Mouse (Mus musculus): ENCODE measurements around the gene Tfap4. TPM values are rescaled to one million over a fixed set of nuclear protein-coding genes. Genes with fewer than 3 reads are reported as not detected.

The Tfap4 gene
- polyA plus RNA-seq, 2 experiments: 4.6 to 6.9 TPM

GRCm38 (mm10) chr16:4605514-4606131 is 46.0 kb upstream of the Tfap4 start:
- ATAC-seq (ENCODE audit: insufficient read depth): no peak
- WGBS (ENCODE audit: insufficient replicate concordance): 54% methylated on average over 13 of the region's 13 CpGs
- H3K4me2 ChIP-seq (ENCODE audit: low read depth): no peak overlapping the region
- H3K9me3 ChIP-seq (ENCODE audit: control insufficient read depth, low read length): no peaks in the 10 kb centered on the region
- H3K4me1 ChIP-seq (replicated peaks; ENCODE audit: control insufficient read depth in 2 of 2, insufficient read depth in 2 of 2, low read length in 1 of 2): peaks cover 0 to 27% of the 10 kb centered on the region in 2 experiments; a peak in 2 of 4 replicates
- TF ChIP-seq CTCF (IDR thresholded peaks at IDR 0.05; ENCODE audit: low read depth) (no peak), EP300 (IDR thresholded peaks at IDR 0.05; ENCODE audit: low read depth) (no peak)
- no peak overlapping the region for H3K9ac ChIP-seq (replicated peaks)
- no peak overlapping the region for H3K4me3 ChIP-seq (ENCODE audit: insufficient read depth in 1 of 2, low read depth in 2 of 2, low read length in 2 of 2)
- H3K27ac ChIP-seq: no peak overlapping the region
- H3K36me3 ChIP-seq (replicated peaks; ENCODE audit: control insufficient read depth, insufficient read depth, low read depth): no peaks in the 10 kb centered on the region
- H3K27me3 ChIP-seq (ENCODE audit: control insufficient read depth, insufficient read depth, low read length): no peaks in the 10 kb centered on the region
- DNase-seq (ENCODE audit: low read depth in 3 of 3, low spot score in 3 of 3): no peak

GRCm38 (mm10) chr16:4604293-4604837 is 44.7 kb upstream of the Tfap4 start:
- peaks cover 0 to 27% of the 10 kb centered on the region in 2 experiments; a peak in 2 of 4 replicates for H3K4me1 ChIP-seq (replicated peaks; ENCODE audit: control insufficient read depth in 2 of 2, insufficient read depth in 2 of 2, low read length in 1 of 2)
- no peak overlapping the region for H3K27ac ChIP-seq
- H3K4me2 ChIP-seq (ENCODE audit: low read depth): no peak overlapping the region
- no peak overlapping the region for H3K4me3 ChIP-seq (ENCODE audit: insufficient read depth in 1 of 2, low read depth in 2 of 2, low read length in 2 of 2)
- H3K27me3 ChIP-seq (ENCODE audit: control insufficient read depth, insufficient read depth, low read length): no peaks in the 10 kb centered on the region
- H3K36me3 ChIP-seq (replicated peaks; ENCODE audit: control insufficient read depth, insufficient read depth, low read depth): no peaks in the 10 kb centered on the region
- ATAC-seq (ENCODE audit: insufficient read depth) (no peak), DNase-seq (ENCODE audit: low read depth in 3 of 3, low spot score in 3 of 3) (no peak)
- no peak for TF ChIP-seq EP300 (IDR thresholded peaks at IDR 0.05; ENCODE audit: low read depth)
- no peak for TF ChIP-seq CTCF (IDR thresholded peaks at IDR 0.05; ENCODE audit: low read depth)
- H3K9ac ChIP-seq (replicated peaks): no peak overlapping the region
- no peaks in the 10 kb centered on the region for H3K9me3 ChIP-seq (ENCODE audit: control insufficient read depth, low read length)
- 64% methylated on average over 11 of the region's 11 CpGs for WGBS (ENCODE audit: insufficient replicate concordance)

GRCm38 (mm10) chr16:4603453-4603837 is 43.8 kb upstream of the Tfap4 start:
- Histone ChIP-seq H3K4me3 (ENCODE audit: insufficient read depth in 1 of 2, low read depth in 2 of 2, low read length in 2 of 2) (no peak overlapping the region), H3K9ac (replicated peaks) (no peak overlapping the region), H3K27me3 (ENCODE audit: control insufficient read depth, insufficient read depth, low read length) (no peaks in the 10 kb centered on the region), H3K27ac (no peak overlapping the region), H3K9me3 (ENCODE audit: control insufficient read depth, low read length) (no peaks in the 10 kb centered on the region), H3K4me2 (ENCODE audit: low read depth) (no peak overlapping the region), H3K4me1 (replicated peaks; ENCODE audit: control insufficient read depth in 2 of 2, insufficient read depth in 2 of 2, low read length in 1 of 2) (peaks cover 0 to 27% of the 10 kb centered on the region in 2 experiments; a peak in 2 of 4 replicates), H3K36me3 (replicated peaks; ENCODE audit: control insufficient read depth, insufficient read depth, low read depth) (no peaks in the 10 kb centered on the region)
- WGBS (ENCODE audit: insufficient replicate concordance): 60% methylated on average over 1 of the region's 1 CpGs
- no peak for DNase-seq (ENCODE audit: low read depth in 3 of 3, low spot score in 3 of 3)
- ATAC-seq (ENCODE audit: insufficient read depth): no peak
- no peak for TF ChIP-seq CTCF (IDR thresholded peaks at IDR 0.05; ENCODE audit: low read depth)
- no peak for TF ChIP-seq EP300 (IDR thresholded peaks at IDR 0.05; ENCODE audit: low read depth)

GRCm38 (mm10) chr16:4602766-4603452 is 43.3 kb upstream of the Tfap4 start:
- TF ChIP-seq CTCF (IDR thresholded peaks at IDR 0.05; ENCODE audit: low read depth) (no peak), EP300 (IDR thresholded peaks at IDR 0.05; ENCODE audit: low read depth) (no peak)
- H3K4me2 ChIP-seq (ENCODE audit: low read depth): no peak overlapping the region
- no peaks in the 10 kb centered on the region for H3K27me3 ChIP-seq (ENCODE audit: control insufficient read depth, insufficient read depth, low read length)
- H3K9ac ChIP-seq (replicated peaks): no peak overlapping the region
- DNase-seq (ENCODE audit: low read depth in 3 of 3, low spot score in 3 of 3) (no peak), ATAC-seq (ENCODE audit: insufficient read depth) (no peak)
- H3K27ac ChIP-seq: no peak overlapping the region
- no peaks in the 10 kb centered on the region for H3K36me3 ChIP-seq (replicated peaks; ENCODE audit: control insufficient read depth, insufficient read depth, low read depth)
- H3K4me3 ChIP-seq (ENCODE audit: insufficient read depth in 1 of 2, low read depth in 2 of 2, low read length in 2 of 2): no peak overlapping the region
- peaks cover 0 to 27% of the 10 kb centered on the region in 2 experiments; a peak in 2 of 4 replicates for H3K4me1 ChIP-seq (replicated peaks; ENCODE audit: control insufficient read depth in 2 of 2, insufficient read depth in 2 of 2, low read length in 1 of 2)
- WGBS (ENCODE audit: insufficient replicate concordance): 51% methylated on average over 7 of the region's 7 CpGs
- H3K9me3 ChIP-seq (ENCODE audit: control insufficient read depth, low read length): no peaks in the 10 kb centered on the region

- no peak overlapping the region for H3K27ac ChIP-seq
- H3K36me3 ChIP-seq (replicated peaks; ENCODE audit: control insufficient read depth, insufficient read depth, low read depth): no peaks in the 10 kb centered on the region
- no peak overlapping the region for H3K4me3 ChIP-seq (ENCODE audit: insufficient read depth in 1 of 2, low read depth in 2 of 2, low read length in 2 of 2)
- no peak overlapping the region for H3K4me2 ChIP-seq (ENCODE audit: low read depth)
- H3K27me3 ChIP-seq (ENCODE audit: control insufficient read depth, insufficient read depth, low read length): no peaks in the 10 kb centered on the region
- no peak for TF ChIP-seq EP300 (IDR thresholded peaks at IDR 0.05; ENCODE audit: low read depth)
- no peak for TF ChIP-seq CTCF (IDR thresholded peaks at IDR 0.05; ENCODE audit: low read depth)
- H3K4me1 ChIP-seq (replicated peaks; ENCODE audit: control insufficient read depth in 2 of 2, insufficient read depth in 2 of 2, low read length in 1 of 2): peaks cover 0 to 25% of the 10 kb centered on the region in 2 experiments; a peak in 2 of 4 replicates
- ATAC-seq (ENCODE audit: insufficient read depth) (peak; percentile 38; the same call in 1 of the 2 replicates), DNase-seq (ENCODE audit: low read depth in 3 of 3, low spot score in 3 of 3) (no peak)
- no peaks in the 10 kb centered on the region for H3K9me3 ChIP-seq (ENCODE audit: control insufficient read depth, low read length)
- WGBS (ENCODE audit: insufficient replicate concordance): 41% methylated on average over 3 of the region's 3 CpGs
- no peak overlapping the region for H3K9ac ChIP-seq (replicated peaks)
Measured at GRCm38 (mm10) chr16:4602189-4602588, 42.5 kb upstream of the Tfap4 start.

Measured in liver, embryonic 14.5 days (tissue).